Mouse (Mus musculus) forebrain, embryonic 10.5 days (tissue): Measurements from ENCODE around the gene Cdkn2aip. TPM values are rescaled to one million over a fixed set of nuclear protein-coding genes. Genes with fewer than 3 reads are reported as not detected.

Experiments used
- DNase-seq: peaks from one replicate; pipeline ENCODE4 v3.0.0-alpha.2; 2017; ENCODE audit warnings: low spot score; ENCODE audit errors: extremely low spot score
- H3K27ac ChIP-seq: fragments of 300-500 bp; sonication (generic); 2 replicates; pipeline ENCODE4 v1.5.1; 2016; ENCODE audit warnings: mild to moderate bottlenecking
- H3K27me3 ChIP-seq: fragments of 300-500 bp; sonication (generic); 2 replicates; pipeline ENCODE4 v1.6.1; 2016; ENCODE audit warnings: mild to moderate bottlenecking; ENCODE audit not compliant: poor library complexity, severe bottlenecking
- H3K36me3 ChIP-seq: fragments of 300-500 bp; sonication (generic); replicated peaks from 2 replicates; pipeline ENCODE4 v1.6.1; 2016; ENCODE audit warnings: mild to moderate bottlenecking, moderate library complexity
- H3K4me1 ChIP-seq: fragments of 300-500 bp; sonication (generic); 2 replicates; pipeline ENCODE4 v1.6.1; 2016
- H3K4me3 ChIP-seq: fragments of 300-500 bp; sonication (generic); 2 replicates; pipeline ENCODE4 v1.5.1; 2016; ENCODE audit warnings: mild to moderate bottlenecking, moderate library complexity
- H3K9me3 ChIP-seq: fragments of 300-500 bp; sonication (generic); 2 replicates; pipeline ENCODE4 v1.6.1; 2016; ENCODE audit warnings: mild to moderate bottlenecking, moderate library complexity
- WGBS: fragments of 180-500 bp; shearing (Covaris S2); methylation state at CpG from one replicate; pipeline ENCODE4 v1.1.7; 2016; 5-methylcytosine and 5-hydroxymethylcytosine counted together
- polyA plus RNA-seq: library from polyadenylated mRNA; unstranded; fragments of >200 nt; fragmentation: Nextera tagmentation; extraction: Ambion mirVana; gene quantifications from 2 replicates; pipeline ENCODE4 v1.2.1, GENCODE M21; 2016

Gene Cdkn2aip
- polyA plus RNA-seq, 1 experiment from 2014 or later: 34.8 TPM

GRCm38 (mm10) chr8:47737120-47737519 lies 23.4 kb upstream of the Cdkn2aip start:
- H3K27ac ChIP-seq: no peak overlapping the region
- H3K9me3 ChIP-seq: no peaks in the 10 kb centered on the region
- 71% methylated on average over 7 of the region's 7 CpGs for WGBS

GRCm38 (mm10) chr8:47729324-47729723 lies 15.6 kb upstream of the Cdkn2aip start:
- Histone ChIP-seq H3K27me3 (peaks cover 21% of the 10 kb centered on the region), H3K9me3 (peaks cover 4% of the 10 kb centered on the region; the same call in 1 of the 2 replicates), H3K4me3 (no peak overlapping the region), H3K4me1 (peaks cover 21% of the 10 kb centered on the region), H3K27ac (no peak overlapping the region), H3K36me3 (no peaks in the 10 kb centered on the region)
- 91% methylated on average over 7 of the region's 7 CpGs for WGBS
- DNase-seq: no peak

More at GRCm38 (mm10) chr8:47737120-47737519, 23.4 kb upstream of the Cdkn2aip start:
- Histone ChIP-seq H3K27me3 (no peaks in the 10 kb centered on the region), H3K36me3 (no peaks in the 10 kb centered on the region), H3K4me1 (no peaks in the 10 kb centered on the region), H3K4me3 (no peak overlapping the region)
- no peak for DNase-seq

GRCm38 (mm10) chr8:47726945-47727344 lies 13.2 kb upstream of the Cdkn2aip start:
- no peak overlapping the region for H3K27ac ChIP-seq
- H3K9me3 ChIP-seq: peaks cover 4% of the 10 kb centered on the region; the same call in 1 of the 2 replicates
- 9% methylated on average over 6 of the region's 6 CpGs for WGBS
- DNase-seq: no peak
- peaks cover 21% of the 10 kb centered on the region for H3K4me1 ChIP-seq
- H3K27me3 ChIP-seq: peaks cover 21% of the 10 kb centered on the region
- no peak overlapping the region for H3K4me3 ChIP-seq
- H3K36me3 ChIP-seq: no peaks in the 10 kb centered on the region

- WGBS: 87% methylated on average over 4 of the region's 4 CpGs
- no peak for DNase-seq
- Histone ChIP-seq H3K9me3 (peaks cover 4% of the 10 kb centered on the region; the same call in 1 of the 2 replicates), H3K36me3 (no peaks in the 10 kb centered on the region), H3K4me3 (no peak overlapping the region), H3K27me3 (peaks cover 6% of the 10 kb centered on the region; the same call in 1 of the 2 replicates), H3K4me1 (no peaks in the 10 kb centered on the region), H3K27ac (no peak overlapping the region)
These were observed 7.9 kb upstream of the Cdkn2aip start for GRCm38 (mm10) chr8:47721609-47722008.

GRCm38 (mm10) chr8:47718641-47719040 lies 4.9 kb upstream of the Cdkn2aip start:
- no peaks in the 10 kb centered on the region for H3K27me3 ChIP-seq
- H3K4me1 ChIP-seq: peaks cover 9% of the 10 kb centered on the region
- no peak for DNase-seq
- H3K9me3 ChIP-seq: no peaks in the 10 kb centered on the region
- no peak overlapping the region for H3K4me3 ChIP-seq
- H3K36me3 ChIP-seq: no peaks in the 10 kb centered on the region
- H3K27ac ChIP-seq: no peak overlapping the region
- 40% methylated on average over 11 of the region's 11 CpGs for WGBS

GRCm38 (mm10) chr8:47713171-47713663 lies 515 bp downstream of the Cdkn2aip start:
- H3K4me1 ChIP-seq: peaks cover 19% of the 10 kb centered on the region
- H3K36me3 ChIP-seq: peaks cover 38% of the 10 kb centered on the region
- under 1% methylated on average over 44 of the region's 44 CpGs for WGBS
- H3K9me3 ChIP-seq: no peaks in the 10 kb centered on the region
- no peaks in the 10 kb centered on the region for H3K27me3 ChIP-seq
- H3K4me3 ChIP-seq: peak overlapping the region; percentile 97
- DNase-seq: no peak
- H3K27ac ChIP-seq: peak overlapping the region; percentile 95

- Histone ChIP-seq H3K36me3 (peaks cover 74% of the 10 kb centered on the region), H3K27me3 (no peaks in the 10 kb centered on the region), H3K4me3 (no peak overlapping the region), H3K9me3 (no peaks in the 10 kb centered on the region), H3K27ac (no peak overlapping the region), H3K4me1 (peaks cover 11% of the 10 kb centered on the region)
- WGBS: 90% methylated on average over 5 of the region's 5 CpGs
- DNase-seq: no peak
These were observed 5.6 kb downstream of the Cdkn2aip start for GRCm38 (mm10) chr8:47708106-47708505.

GRCm38 (mm10) chr8:47706746-47707145 lies 7.0 kb downstream of the Cdkn2aip start:
- H3K9me3 ChIP-seq: no peaks in the 10 kb centered on the region
- 97% methylated on average over 8 of the region's 8 CpGs for WGBS
- H3K36me3 ChIP-seq: peaks cover 68% of the 10 kb centered on the region
- no peak for DNase-seq
- H3K4me3 ChIP-seq: no peak overlapping the region
- no peaks in the 10 kb centered on the region; the same call in 1 of the 2 replicates for H3K4me1 ChIP-seq
- no peaks in the 10 kb centered on the region for H3K27me3 ChIP-seq
- H3K27ac ChIP-seq: no peak overlapping the region

GRCm38 (mm10) chr8:47702333-47702732 lies 11.4 kb downstream of the Cdkn2aip start:
- peaks cover 27% of the 10 kb centered on the region for H3K36me3 ChIP-seq
- H3K4me3 ChIP-seq: no peak overlapping the region
- H3K27ac ChIP-seq: no peak overlapping the region
- H3K9me3 ChIP-seq: 0 out of 2 replicates have a peak, but pooled peaks cover 4% of the 10 kb centered on the region
- H3K4me1 ChIP-seq: no peaks in the 10 kb centered on the region
- no peaks in the 10 kb centered on the region for H3K27me3 ChIP-seq
- 64% methylated on average over 1 of the region's 1 CpGs for WGBS
- no peak for DNase-seq

GRCm38 (mm10) chr8:47697696-47698095 lies 16.0 kb downstream of the Cdkn2aip start:
- WGBS: 69% methylated on average over 1 of the region's 1 CpGs

GRCm38 (mm10) chr8:47695431-47696105 lies 18.2 kb downstream of the Cdkn2aip start:
- 83% methylated on average over 5 of the region's 5 CpGs for WGBS
- peak; percentile 9 for DNase-seq

More at GRCm38 (mm10) chr8:47697696-47698095, 16.0 kb downstream of the Cdkn2aip start:
- no peaks in the 10 kb centered on the region for H3K36me3 ChIP-seq
- 0 out of 2 replicates have a peak, but pooled peaks cover 4% of the 10 kb centered on the region for H3K9me3 ChIP-seq
- H3K27ac ChIP-seq: no peak overlapping the region
- DNase-seq: no peak
- no peaks in the 10 kb centered on the region for H3K27me3 ChIP-seq
- no peak overlapping the region for H3K4me3 ChIP-seq
- H3K4me1 ChIP-seq: no peaks in the 10 kb centered on the region

GRCm38 (mm10) chr8:47693119-47693518 lies 20.6 kb downstream of the Cdkn2aip start:
- Histone ChIP-seq H3K4me3 (no peak overlapping the region), H3K27me3 (peaks cover 11% of the 10 kb centered on the region), H3K36me3 (no peaks in the 10 kb centered on the region), H3K9me3 (peaks cover 6% of the 10 kb centered on the region; the same call in 1 of the 2 replicates), H3K27ac (no peak overlapping the region), H3K4me1 (peaks cover 17% of the 10 kb centered on the region)
- WGBS: 23% methylated on average over 2 of the region's 2 CpGs
- DNase-seq: peak; percentile 73

More at GRCm38 (mm10) chr8:47695431-47696105, 18.2 kb downstream of the Cdkn2aip start:
- Histone ChIP-seq H3K4me3 (no peak overlapping the region), H3K27me3 (peaks cover 11% of the 10 kb centered on the region), H3K9me3 (no peaks in the 10 kb centered on the region), H3K36me3 (no peaks in the 10 kb centered on the region), H3K27ac (no peak overlapping the region), H3K4me1 (peaks cover 14% of the 10 kb centered on the region)

- WGBS: 69% methylated on average over 9 of the region's 10 CpGs
- no peaks in the 10 kb centered on the region for H3K36me3 ChIP-seq
- no peak overlapping the region for H3K27ac ChIP-seq
- H3K4me1 ChIP-seq: peaks cover 17% of the 10 kb centered on the region
- H3K4me3 ChIP-seq: no peak overlapping the region
- peak; percentile 17 for DNase-seq
- peaks cover 11% of the 10 kb centered on the region for H3K27me3 ChIP-seq
- peaks cover 6% of the 10 kb centered on the region; the same call in 1 of the 2 replicates for H3K9me3 ChIP-seq
These were observed 21.9 kb downstream of the Cdkn2aip start for GRCm38 (mm10) chr8:47691831-47692230.
